Mouse (Mus musculus) monocyte, adult 2 months (primary cell): Measurements from ENCODE around the gene Csnk1g2.

Experiments used
- DNase-seq, 2 experiments: peaks; one replicate each; pipeline ENCODE4 v3.0.0; 2022; ENCODE audit warnings: low spot score in 2 of 2, low read depth in 1 of 2

Csnk1g2 gene

DNA sequence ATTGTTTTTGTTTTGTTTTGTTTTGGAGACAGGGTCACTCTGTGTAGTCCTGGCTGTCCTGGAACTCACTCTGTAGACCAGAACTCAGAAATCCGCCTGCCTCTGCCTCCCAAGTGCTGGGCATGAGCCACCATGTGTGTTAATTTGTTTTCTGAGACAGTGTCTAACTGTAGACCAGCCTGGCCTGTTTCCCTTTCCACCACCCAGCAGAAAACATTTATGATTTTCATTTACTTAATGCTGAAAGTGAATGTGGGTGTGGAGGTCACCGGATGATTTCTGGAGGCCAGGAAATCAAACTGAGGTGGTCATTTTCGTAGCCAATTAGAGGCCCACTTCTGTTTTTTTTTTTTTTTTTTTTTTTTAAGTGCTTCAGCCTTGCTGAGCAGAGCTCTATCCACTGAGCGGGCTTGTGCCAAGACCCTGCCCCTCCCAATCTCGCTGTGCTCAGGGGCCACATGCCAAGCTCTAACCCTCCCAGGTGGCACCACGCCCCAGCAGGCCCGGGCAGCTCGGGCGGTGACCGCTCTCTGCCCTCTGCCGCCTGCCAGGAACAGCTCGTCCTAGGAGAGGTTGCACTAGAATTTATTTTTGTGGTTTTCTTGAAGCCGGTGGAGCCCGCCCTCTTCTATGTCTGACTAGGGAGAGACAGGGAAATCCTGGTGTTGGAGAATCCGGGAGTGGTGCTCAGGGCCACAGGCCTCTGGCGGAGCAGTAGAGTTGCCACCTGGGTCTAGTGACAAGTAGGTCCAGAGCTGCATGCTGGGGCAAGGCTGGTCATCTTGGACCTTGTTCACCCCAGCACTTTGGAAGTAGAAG lies 41.8 kb downstream of the Csnk1g2 start:
- peak in 1 of 2 experiments; percentile 26 for DNase-seq

DNA sequence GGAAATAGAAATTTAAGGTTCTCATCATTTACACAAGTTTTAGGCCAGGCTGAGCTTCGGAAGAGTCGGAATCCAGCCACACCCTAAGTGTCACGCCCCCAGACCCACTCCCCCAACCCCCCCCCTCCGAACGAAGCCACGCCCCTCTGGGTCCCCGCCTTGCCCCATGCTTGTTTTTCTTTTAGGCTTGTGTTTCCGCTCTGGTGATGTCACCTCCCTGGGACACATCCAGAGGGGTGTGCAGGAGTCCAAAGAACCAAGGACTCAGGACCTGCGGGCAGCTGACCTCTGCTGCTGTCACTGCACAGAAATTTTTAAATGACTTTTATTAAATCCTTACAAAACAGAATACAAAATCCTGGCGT lies 42.4 kb downstream of the Csnk1g2 start:
- DNase-seq: no peak

DNA sequence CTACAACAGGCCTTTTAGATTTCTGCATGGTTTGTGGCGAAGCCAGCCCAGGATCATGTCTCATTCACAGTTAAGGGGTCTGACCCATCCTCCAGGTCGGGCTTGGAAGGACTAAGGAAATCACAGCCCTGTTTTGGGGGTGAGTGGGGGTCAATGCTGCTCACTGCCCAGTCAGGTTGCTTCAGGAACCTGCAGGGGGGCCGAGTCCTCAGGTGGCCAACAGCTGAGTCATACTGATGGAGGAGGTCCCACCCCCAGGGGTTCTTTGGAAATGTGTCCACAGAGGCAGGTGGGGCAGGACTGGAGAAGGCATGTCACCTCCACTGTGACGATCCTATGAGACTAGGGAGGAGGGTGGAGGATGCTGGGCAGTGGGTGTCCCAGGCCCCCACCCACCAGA lies 42.8 kb downstream of the Csnk1g2 start:
- no peak for DNase-seq

DNA sequence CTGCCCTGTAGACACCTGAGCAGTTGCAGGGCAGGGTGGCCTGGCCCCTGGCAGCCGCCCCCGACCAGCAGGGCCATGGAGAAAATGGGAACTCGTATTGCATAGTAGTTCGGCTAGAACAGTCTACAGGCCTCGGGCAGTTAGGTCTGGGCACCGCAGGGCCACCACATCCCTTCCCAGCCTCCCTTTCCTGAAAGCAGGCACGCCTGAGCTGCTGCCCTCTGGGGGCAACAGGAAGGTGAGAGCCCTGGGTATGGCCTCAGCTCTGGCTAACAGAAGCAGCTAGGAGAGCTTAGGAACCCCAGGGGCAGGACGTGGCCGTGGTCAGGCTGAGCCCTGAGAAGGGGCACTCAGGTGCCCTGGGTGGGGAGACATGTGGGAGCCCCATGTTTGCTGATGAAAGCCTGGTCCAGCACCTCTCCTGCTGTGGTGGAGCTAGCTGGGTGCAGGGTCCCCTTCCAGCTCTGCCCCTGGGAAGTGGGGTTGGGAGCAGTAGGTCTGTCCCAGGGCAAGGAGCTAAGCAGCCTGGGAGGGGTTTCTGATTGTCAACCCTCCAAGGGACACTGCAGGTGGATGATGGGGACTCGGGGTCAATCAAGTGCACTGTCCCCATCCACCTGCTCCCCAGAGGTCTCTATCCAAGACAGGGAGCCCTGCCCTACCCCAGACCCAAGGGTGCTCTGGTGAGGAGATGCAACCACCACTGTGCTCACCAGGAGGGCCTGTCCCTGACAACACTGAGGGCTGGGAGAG lies 43.5 kb downstream of the Csnk1g2 start:
- no peak for DNase-seq

DNA sequence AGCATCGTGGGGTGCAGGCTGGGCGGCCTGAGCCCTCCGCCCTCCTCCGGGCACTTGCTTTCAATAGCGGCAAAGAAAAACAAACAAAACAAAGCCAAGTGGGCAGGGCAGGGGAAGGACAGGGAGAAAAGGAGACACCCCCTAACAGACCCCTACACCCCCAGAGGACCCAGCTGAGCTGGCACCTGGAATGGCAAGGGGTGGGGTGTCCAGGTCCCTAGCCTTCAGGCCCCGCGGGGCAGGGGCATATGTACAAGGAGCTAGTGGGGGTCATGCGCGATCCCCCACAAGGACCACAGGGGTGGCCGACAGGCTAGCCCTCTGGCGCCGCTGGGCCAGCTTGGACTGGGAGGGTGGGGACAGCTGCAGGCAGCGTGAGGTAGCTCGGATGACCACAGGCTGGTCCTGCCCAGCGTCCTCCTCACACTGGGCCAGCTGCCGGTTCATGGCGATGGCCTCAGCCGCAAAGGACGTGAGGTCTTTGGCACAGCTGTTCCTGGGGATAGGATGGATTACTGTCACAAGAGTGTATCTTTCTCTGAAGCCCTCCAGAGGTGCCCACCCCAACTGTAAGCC lies 44.3 kb downstream of the Csnk1g2 start:
- DNase-seq: no peak

DNA sequence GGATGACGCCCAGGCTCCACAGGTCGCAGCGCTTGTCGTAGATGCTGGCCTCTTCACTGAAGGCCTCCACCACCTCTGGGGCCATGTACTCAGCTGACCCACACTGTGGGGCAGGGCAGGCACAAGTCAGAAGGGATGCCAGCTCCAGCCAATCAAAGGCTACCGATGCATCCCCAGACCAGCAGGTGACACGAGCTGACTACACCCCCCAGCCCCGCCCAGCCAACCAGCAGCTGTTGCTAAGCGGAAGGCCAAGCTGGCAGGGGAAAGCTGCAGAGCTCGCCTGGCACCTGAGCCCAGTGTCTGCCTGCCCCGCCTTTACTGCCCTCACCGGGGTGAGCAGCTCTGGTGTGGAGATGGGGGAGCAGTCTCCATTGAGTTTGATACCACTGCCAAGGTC lies 46.0 kb downstream of the Csnk1g2 start:
- DNase-seq: no peak

DNA sequence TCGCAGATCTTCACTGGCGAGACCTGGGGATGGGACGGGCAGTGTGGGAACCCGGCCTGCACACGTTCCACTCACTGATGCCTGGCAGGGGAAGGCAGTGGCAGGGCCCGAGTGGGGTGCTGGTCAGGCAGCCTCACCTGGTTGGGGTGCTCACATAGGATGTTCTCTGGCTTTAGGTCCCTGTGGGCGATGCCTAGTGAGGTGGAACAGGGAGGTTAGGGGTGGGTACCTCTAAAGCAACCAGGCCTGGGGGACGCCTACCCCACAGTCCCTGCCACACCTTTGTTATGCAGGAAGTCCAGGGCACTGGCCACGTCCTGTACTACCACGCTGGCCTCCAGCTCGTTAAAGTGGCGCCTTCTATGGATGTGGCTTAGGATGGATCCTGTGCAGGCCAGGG lies 46.4 kb downstream of the Csnk1g2 start:
- DNase-seq: no peak

DNA sequence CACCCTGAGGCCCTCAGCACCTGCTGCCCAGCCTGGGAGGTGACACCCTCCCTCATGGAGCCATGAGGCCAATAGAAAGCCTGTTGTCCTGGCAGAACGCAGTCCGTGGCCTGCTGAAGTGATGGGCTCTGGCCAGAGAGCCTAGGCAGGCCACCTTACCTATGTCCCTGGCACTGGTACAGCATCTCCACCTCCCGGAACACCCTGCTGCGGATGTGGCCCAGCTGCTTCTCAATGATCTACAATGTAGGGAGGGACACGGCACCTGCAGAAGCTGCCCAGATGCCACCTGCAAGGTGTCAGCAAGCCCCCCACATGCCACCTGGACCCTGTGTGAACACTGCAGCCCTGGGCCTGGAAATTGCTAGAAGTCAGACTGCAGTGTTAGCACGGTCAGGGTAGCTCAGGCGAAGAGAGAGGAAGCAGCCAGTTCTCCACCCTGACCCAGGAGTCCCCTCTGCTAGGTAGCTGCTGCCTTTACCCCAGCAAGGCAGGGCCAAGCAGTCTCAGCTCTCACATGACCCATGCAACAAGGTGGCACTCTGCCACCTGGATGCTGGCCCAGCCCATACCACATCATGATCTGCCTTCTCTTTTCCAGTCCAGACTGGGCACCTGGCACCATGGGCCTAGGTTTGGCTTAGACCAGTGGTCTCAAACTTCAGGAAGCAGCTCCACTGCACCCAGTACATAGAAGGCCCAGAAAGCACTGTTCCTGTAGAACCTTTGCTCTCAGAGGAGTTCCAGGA lies 47.3 kb downstream of the Csnk1g2 start:
- no peak for DNase-seq

DNA sequence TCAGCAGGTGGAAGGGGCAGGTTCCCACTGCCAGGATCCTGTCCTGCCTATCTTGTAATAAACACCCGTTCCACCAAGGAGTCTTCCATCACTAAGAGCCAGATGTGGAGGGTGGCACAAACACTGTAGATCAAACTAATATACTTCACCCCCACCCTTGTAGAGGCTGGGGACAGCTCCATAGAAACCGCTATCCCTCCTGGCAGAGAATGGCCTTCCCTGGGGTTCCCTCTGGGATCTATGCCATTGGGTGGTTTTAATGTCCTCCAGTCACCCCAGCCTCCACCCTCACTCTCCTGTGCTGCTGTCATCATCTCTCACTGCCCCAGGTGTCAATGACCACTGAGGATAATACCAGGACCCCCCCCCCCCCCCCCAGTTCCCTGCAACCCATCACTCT lies 47.9 kb downstream of the Csnk1g2 start:
- no peak for DNase-seq

DNA sequence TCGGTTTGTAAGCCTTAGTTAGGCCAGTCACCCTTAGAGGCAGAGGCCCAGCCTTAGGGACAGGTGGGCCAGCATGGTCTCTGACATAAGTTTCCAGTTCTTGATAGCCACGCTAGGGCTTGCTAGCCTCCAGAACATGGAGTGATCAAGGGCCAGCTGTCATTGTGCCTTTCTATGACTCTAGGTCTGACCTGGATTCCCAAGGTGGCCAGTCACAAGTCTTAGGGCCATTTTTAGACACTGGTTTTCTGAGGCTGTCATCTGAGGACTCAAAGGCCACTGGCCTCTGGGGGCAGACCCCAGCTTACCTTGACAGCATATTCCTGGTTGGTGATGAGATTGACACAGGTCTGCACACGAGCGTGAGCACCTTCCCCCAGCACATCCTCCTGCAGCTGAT lies 48.6 kb downstream of the Csnk1g2 start:
- DNase-seq: no peak

DNA sequence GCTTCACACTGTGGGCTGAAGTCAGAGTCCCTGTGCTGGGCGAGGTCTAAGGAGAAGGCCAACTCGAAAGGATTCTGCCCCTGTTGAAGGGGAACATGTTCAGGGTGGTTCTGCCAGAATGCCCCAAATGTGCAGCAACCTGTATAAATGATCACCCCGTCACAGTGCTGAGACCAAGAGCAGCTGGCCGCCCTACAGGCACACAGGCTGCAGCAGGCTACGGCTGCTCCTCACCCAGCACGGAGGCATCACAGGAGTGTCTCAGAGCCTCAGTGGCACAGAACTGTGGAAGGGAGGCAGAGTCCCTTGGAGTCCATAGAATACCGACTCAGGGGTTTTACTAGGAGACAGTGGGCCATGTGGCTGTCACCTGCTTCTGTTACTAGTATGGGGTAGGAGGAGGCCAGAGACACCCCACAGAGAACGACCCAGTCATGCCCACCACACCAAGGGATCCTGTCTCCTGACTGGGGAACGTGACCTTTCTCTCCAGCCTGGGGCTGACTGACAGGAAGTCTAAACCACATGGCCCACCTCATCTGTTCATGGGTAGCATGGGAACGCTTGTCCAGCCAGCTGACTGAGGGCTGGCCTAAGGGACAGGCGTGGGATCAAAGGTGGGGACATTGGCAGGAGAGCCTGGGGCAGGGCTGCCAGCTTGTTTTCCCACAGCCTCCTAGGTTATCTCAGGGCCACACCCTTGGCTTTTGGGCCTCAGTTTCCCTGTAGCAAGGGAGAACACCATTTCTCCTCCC lies 49.5 kb downstream of the Csnk1g2 start:
- DNase-seq: no peak

DNA sequence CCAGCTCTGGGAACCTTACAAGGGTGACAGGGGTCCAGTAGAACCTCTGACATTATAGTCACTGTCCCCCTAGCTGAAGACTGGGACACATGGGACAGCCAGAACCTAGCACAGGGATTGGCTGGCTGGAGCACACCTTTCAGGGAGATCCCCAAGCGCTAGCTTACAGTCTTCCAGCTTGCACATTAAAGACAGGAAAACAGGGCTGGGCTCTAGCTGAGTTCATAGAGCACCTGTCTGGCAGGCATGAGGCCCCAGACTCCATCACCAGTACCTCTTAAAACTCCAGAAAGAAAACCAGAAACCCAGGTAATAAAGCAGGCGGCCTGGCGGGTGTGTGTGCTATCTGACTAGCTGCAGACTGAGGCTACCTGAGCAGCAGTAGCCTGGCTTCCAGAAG lies 51.1 kb downstream of the Csnk1g2 start:
- no peak for DNase-seq

DNA sequence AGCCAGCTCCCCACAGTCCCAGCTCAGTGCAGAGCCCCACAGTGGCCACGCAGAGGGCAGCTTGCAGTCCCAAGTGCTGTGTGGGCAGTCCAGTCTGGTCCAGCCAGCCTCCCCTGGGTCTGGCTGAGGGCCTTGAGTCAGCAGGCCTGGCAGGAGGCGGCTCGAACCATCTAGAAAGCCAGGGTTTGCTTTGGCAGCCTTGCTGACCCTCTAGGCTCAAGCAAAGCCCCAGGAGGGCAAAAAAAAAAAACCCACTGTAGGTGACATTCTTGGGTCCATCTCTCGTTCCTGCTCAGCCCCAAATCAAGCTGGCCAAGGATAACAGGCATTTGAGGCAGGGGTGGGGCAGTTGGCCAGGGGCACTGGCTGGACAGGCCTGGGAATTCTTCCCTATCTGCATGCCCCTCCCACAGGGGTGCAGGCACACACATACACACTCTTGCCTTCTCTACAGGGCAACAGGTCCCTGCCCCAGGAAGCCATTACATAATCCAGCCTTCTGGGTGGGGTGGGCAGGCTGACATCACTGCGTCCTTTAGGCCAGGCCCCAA lies 51.6 kb downstream of the Csnk1g2 start:
- no peak for DNase-seq

DNA sequence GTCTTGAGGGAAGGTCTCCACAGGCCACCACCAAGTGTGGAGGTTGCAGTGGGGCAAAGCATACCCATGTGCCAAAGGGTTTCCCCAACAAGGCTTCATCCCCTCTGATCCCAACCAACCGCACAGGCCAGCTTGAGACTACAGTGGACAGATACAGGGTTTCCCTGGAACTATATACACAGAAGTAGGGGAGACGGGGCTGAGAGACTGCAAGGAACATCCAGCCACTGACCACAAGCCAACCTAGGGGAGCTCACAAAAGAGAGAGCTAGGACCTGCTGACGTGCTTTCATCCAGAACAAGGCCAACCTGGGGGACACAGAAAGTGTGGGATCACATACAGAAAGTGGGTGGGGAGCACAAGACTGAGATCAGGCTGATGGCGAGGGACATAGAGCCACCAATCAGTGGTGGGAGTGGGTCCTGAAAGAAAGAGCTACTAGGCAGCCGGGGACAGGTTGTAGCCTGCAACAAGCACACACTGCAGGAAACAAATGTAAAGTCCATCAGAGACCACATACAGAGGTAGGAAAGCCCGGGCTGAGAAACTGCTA lies 52.3 kb downstream of the Csnk1g2 start:
- no peak for DNase-seq

DNA sequence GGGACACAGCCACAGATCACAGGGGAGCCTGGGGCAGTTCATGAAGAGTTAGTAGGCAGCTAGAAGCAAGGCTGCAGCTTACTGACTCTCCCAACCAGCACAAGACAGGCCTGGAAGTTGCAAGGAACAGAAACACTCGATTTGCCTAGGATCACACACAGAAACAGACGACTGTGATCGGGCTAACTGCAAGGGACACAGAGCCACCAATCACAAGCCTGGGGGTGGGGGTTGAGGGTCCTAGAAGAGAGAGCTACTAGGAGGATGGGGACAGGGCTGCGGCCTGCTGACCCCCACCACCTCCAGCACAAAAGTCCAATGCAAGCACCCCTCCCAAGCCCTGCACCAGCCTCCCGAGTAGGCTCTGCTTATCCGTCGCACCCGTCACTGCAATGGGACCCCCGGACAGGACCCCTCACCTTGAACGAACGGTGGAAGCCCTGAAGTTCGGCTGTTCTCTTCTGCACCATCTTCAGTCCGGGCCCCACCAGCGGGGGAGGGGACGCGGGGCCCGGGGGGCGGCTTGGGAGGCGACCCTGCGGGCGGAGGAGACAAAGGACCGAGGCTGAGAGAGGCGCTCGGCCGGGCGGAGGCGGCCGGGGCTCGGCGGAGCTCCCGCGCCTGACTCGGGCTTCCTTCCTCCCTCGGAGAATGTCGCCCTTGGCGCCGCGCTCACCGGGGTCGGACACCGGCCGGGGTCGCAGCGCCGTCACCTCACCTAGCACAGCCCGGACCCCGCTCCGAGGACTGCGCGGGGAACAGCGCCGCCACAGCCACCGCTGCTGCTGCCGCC lies 53.0 kb downstream of the Csnk1g2 start:
- DNase-seq: no peak

DNA sequence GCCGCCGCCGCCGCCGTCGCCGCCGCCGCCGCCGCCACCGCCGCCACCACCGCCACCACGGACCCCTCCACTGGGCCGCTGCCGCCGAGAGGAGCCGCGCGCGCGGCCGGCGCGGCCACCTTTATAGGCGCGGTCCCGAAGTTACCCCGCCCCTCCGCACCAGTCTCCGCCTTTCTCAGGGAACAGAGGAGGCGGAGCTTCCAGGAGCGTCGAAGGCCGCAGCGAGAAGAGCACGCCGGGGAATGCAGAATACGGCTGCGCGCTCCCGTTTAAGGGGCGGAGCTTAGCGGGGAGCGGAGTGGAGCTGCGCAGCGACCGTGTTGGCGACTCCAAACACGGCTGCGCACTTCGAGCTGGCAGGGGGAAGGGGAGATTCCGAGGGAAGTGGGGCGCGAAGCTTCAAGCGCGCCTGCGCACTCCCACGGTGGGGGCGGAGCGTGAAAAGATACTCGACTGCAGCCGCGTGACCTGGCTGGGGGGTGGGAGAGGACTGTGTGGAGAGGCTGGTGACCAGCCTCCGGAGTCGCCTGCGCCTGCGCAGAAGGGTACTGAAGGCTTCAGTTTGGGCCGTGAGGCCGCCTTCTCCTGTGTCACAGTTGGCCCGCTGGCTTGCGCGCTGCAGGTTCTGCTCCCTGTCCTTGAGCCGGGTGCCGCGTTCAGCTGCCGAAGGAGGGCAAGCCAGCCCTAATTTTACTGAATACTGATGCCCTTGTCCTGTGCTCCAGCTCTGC lies 53.7 kb downstream of the Csnk1g2 start:
- DNase-seq: peak; percentile 99

DNA sequence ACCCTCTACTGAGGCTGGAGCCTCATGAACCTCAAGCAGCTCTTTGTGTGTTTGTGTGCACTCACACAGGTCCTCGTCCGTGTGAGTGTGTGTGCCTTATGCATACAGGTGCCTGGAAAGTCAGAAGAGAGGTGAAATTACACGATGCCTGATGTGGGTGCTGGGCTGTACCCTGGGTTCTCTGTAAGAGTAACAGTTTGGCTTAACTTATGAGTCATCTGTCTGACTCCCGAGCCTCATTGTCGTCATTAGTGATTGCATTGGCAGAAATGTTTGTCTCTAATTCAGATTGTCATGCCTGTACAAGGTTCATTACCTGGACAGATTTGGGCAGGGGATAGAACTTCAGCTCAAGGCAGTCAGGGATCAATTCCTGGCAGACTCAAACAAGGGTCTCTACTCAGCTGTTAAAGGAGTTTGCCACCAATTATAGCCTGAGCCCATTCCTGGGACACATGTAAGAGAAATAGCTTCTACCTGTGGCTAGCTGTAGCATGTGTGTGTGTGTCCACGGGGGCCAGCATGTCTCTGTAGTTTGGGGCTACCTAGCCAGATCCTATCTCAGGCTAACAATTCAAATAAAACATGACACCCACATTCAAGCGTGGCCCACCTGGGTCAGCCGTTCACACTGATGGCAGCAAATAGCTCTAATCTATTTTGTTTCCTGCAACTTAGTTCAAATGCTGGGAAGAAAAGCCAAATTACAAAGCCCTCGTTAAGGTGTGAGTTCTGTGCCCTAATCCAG lies 54.7 kb downstream of the Csnk1g2 start:
- no peak for DNase-seq

DNA sequence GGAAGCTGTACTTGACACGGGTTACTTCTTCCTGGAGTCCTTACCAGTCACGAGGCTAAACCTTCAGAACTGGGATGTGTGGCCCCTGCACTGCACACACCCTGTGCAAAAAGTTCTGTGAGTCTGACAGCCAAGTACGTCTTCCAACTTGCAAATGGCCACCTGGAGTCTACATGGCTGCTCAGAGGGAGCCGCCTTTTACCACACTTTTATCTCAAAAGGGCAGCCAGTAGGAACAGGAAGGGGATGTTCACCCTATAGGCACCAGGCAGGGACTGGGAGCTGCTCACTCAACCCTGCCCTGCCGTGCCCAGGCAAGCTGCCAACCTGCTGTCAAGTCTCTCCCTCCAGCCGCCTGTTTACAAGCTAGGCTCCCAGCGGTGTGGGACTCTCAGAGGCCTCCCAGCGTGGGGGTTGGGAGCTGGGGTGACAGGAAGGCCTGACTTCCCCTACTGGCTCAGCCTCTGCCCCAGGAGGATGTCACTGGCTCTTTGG lies 55.4 kb downstream of the Csnk1g2 start, which contains the start of gene Mknk2:
Gene Mknk2 (minus strand): TSS at position 171 of the 495 bp plus-strand sequence.
- peak; percentile 87 to 90 for DNase-seq
